Mouse (Mus musculus) NIH3T3 (cell line): ENCODE results near the gene Slco6c1.
A peak's percentile ranks its signal among the peaks of the same experiment; 100 is the strongest.

Experiments used
- DNase-seq: peaks from one replicate; pipeline ENCODE4 v3.0.0-alpha.2; 2012; ENCODE audit warnings: low read depth

Gene Slco6c1

DNA sequence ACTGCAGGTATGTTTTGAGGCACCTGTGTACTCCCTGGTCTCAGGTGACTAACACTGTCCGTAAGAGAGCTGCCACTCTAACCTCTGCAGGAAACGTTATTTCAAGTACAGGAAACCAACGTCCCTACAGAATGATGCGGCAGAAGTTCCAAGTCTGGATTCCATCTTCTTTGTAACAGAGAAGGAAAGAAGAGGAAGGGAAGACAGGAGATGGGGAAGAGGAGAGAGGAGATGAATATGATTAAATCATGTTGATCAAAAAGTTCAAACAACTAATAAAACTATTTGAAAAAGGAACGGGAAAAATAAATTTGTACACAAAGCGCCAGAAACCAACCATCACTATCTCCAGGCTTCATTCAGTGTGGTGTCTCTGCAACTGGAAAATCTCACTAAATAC, at the start of gene Slco6c1:
TSS of gene Slco6c1 (minus strand) at position 101 of the 400 bp plus-strand sequence.
- no peak for DNase-seq

DNA sequence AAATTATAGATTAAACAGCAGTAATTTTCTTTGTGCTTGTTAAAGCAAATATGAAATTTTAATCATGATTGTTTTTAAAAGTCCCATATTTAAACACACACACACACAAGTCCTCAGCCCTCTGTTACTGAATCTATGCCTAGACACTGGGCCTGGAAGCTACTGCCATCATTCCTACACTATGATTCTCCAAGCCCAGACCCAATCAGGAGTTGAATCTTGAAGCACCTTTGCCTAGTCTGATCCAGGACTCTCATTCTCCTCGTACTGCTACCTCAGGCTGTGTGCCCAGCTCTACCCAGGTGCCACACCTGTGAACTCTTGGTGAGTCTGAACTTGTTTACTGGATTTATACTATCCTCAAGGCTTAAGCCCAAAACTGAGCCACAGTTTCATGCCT, 89.1 kb downstream of the Slco6c1 start:
- no peak for DNase-seq

- DNase-seq: peak; percentile 76
Measured at GRCm38 (mm10) chr1:97038548-97038947, 89.6 kb downstream of the Slco6c1 start.

DNA sequence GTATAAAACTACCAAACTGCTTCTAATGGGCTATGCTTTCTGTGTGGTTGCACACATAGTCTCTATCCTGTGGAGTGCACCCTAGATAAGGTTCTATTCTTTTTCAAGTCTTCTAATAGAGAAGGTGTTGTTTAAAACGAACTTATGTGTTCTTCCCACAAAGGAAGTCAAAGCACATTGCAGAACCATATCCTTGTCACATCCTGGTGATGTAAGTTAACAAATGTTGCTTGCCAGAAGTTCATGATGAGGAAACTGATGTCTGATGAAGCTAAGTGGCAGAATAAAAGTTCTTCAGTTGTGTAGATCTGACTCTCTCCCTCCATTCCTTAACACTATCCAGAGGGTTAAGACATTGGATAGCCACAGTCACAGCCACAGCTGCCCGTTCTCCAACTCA, 90.1 kb downstream of the Slco6c1 start:
- DNase-seq: no peak

DNA sequence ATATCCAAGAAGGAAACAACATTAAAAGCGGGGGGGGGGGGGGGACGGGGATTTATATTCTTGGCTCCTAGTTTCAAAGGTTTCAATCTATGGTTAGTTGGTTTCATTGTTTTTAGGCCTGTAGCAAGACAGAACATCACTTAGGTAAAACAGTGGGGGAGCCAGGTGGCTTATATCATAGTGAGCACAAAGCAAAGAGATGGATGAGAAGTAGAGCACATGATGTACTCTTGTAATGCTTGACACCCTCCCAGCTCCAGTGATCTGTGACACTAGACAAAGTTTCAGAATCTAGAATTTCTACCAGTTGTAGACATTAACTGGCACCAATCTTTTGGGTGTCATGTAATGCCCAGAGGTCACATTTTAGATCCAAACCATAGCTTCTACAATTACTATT, 106.7 kb downstream of the Slco6c1 start:
- no peak for DNase-seq

DNA sequence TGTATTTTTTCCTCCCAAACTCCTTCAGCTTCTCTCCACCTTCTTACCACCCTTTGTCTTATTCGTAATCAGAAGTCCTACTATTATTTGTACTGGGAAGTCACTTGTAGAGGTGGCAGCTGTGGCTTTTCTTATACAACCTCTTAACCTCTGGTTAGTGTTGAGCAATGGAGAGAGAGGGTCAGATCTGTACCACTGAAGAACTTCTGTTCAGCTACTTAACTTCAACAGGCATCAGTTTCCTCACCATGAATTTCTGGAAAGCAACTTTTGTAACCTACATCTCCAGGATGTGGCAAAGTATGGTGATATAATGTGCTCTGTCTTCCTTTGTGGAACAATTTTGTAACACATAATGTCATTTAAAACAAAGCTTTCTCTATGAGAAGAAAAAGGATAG, 108.7 kb downstream of the Slco6c1 start:
- no peak for DNase-seq

GRCm38 (mm10) chr1:97018978-97019377, 109.1 kb downstream of the Slco6c1 start:
- DNase-seq: peak; percentile 63
